Mouse (Mus musculus) liver, adult (tissue): ENCODE data around the gene Bcl11a.

Experiments used
- GATA4 ChIP-seq: IDR thresholded peaks from 2 replicates; pipeline ENCODE4 v1.6.1; 2014; ENCODE audit warnings: mild to moderate bottlenecking, low read length; ENCODE audit not compliant: insufficient replicate concordance

The Bcl11a gene

GRCm38 (mm10) chr11:24149462-24150220 lies 71.8 kb downstream of the Bcl11a start:
- no peak for TF ChIP-seq GATA4

GRCm38 (mm10) chr11:24152076-24152784 lies 74.4 kb downstream of the Bcl11a start:
- TF ChIP-seq GATA4, result no peak

- no peak for TF ChIP-seq GATA4
These were observed 75.2 kb downstream of the Bcl11a start for GRCm38 (mm10) chr11:24153049-24153448.

- no peak for TF ChIP-seq GATA4
These were observed 80.2 kb downstream of the Bcl11a start for GRCm38 (mm10) chr11:24158026-24158425.

GRCm38 (mm10) chr11:24159656-24160055 lies 81.8 kb downstream of the Bcl11a start:
- TF ChIP-seq GATA4, result no peak

GRCm38 (mm10) chr11:24161458-24161857 lies 83.6 kb downstream of the Bcl11a start:
- no peak for TF ChIP-seq GATA4

GRCm38 (mm10) chr11:24162056-24162455 lies 84.2 kb downstream of the Bcl11a start:
- no peak for TF ChIP-seq GATA4

- TF ChIP-seq GATA4, result no peak
These were observed 85.2 kb downstream of the Bcl11a start for GRCm38 (mm10) chr11:24163072-24163471.

GRCm38 (mm10) chr11:24164065-24164464 lies 86.2 kb downstream of the Bcl11a start:
- no peak for TF ChIP-seq GATA4

- TF ChIP-seq GATA4, result no peak
These were observed 93.9 kb downstream of the Bcl11a start for GRCm38 (mm10) chr11:24171675-24172285.

- TF ChIP-seq GATA4, result no peak
These were observed 94.7 kb downstream of the Bcl11a start for GRCm38 (mm10) chr11:24172585-24172984.

- TF ChIP-seq GATA4, result no peak
These were observed 96.4 kb downstream of the Bcl11a start for GRCm38 (mm10) chr11:24174161-24174792.

GRCm38 (mm10) chr11:24177458-24177857 lies 99.6 kb downstream of the Bcl11a start:
- TF ChIP-seq GATA4, result no peak

- TF ChIP-seq GATA4, result no peak
These were observed 101.1 kb downstream of the Bcl11a start for GRCm38 (mm10) chr11:24178823-24179476.

GRCm38 (mm10) chr11:24180040-24180439 lies 102.2 kb downstream of the Bcl11a start:
- no peak for TF ChIP-seq GATA4

GRCm38 (mm10) chr11:24183501-24183900 lies 105.6 kb downstream of the Bcl11a start:
- no peak for TF ChIP-seq GATA4

GRCm38 (mm10) chr11:24184932-24185331 lies 107.1 kb downstream of the Bcl11a start:
- TF ChIP-seq GATA4, result no peak
